Mouse (Mus musculus) limb, embryonic 11.5 days (tissue): ENCODE data around the gene Scaper. TPM values are rescaled to one million over a fixed set of nuclear protein-coding genes. Genes with fewer than 3 reads are reported as not detected.

Source experiments
- ATAC-seq: fragments of 200-750 bp; cut with Nextera tagmentation; 2 replicates; pipeline ENCODE4 v1.8.0; 2017; ENCODE audit warnings: low read depth; ENCODE audit not compliant: insufficient number of reproducible peaks, low FRiP score, low TSS enrichment
- DNase-seq: peaks from one replicate; pipeline ENCODE4 v3.0.0-alpha.2; 2015; ENCODE audit warnings: low spot score
- H3K27ac ChIP-seq: fragments of 300-500 bp; sonication (generic); replicated peaks from 2 replicates; pipeline ENCODE4 v1.5.1; 2014; ENCODE audit warnings: low read depth, mild to moderate bottlenecking, low read length
- H3K27me3 ChIP-seq: fragments of 300-500 bp; sonication (generic); 2 replicates; pipeline ENCODE4 v1.6.1; 2014; ENCODE audit warnings: mild to moderate bottlenecking, low read length, mixed read lengths; ENCODE audit not compliant: control insufficient read depth, insufficient read depth
- H3K36me3 ChIP-seq: fragments of 300-500 bp; sonication (generic); 2 replicates; pipeline ENCODE4 v1.6.1; 2014; ENCODE audit warnings: mild to moderate bottlenecking, low read length, moderate library complexity, mixed read lengths; ENCODE audit not compliant: control insufficient read depth, insufficient read depth
- H3K4me1 ChIP-seq: fragments of 300-500 bp; sonication (generic); 2 replicates; pipeline ENCODE4 v1.6.1; 2014; ENCODE audit warnings: low read length, mixed read lengths; ENCODE audit not compliant: control insufficient read depth, insufficient read depth
- H3K4me2 ChIP-seq: fragments of 300-500 bp; sonication (generic); 2 replicates; pipeline ENCODE4 v1.6.1; 2014; ENCODE audit warnings: low read depth, mild to moderate bottlenecking, moderate library complexity; ENCODE audit not compliant: severe bottlenecking
- H3K4me3 ChIP-seq: fragments of 300-500 bp; sonication (generic); 2 replicates; pipeline ENCODE4 v1.5.1; 2014; ENCODE audit warnings: low read depth, low read length
- H3K9ac ChIP-seq: fragments of 300-500 bp; sonication (generic); 2 replicates; pipeline ENCODE4 v1.6.1; 2014; ENCODE audit warnings: mild to moderate bottlenecking, low read length
- H3K9me3 ChIP-seq: fragments of 300-500 bp; sonication (generic); 2 replicates; pipeline ENCODE4 v1.6.1; 2016; ENCODE audit warnings: low read length; ENCODE audit not compliant: control insufficient read depth
- WGBS: fragments of 180-500 bp; shearing (Covaris S2); extraction: QIAGEN DNeasy Blood & Tissue Kit; methylation state at CpG from one replicate; pipeline ENCODE4 v1.1.7; 2014; 5-methylcytosine and 5-hydroxymethylcytosine counted together
- polyA plus RNA-seq: library from polyadenylated mRNA; unstranded; fragments of >200 nt; fragmentation: Nextera tagmentation; extraction: Ambion mirVana; gene quantifications from 2 replicates; pipeline ENCODE4 v1.2.1, GENCODE M21; 2014

Scaper gene
- polyA plus RNA-seq, 1 experiment from 2014 or later: 8.4 TPM

DNA sequence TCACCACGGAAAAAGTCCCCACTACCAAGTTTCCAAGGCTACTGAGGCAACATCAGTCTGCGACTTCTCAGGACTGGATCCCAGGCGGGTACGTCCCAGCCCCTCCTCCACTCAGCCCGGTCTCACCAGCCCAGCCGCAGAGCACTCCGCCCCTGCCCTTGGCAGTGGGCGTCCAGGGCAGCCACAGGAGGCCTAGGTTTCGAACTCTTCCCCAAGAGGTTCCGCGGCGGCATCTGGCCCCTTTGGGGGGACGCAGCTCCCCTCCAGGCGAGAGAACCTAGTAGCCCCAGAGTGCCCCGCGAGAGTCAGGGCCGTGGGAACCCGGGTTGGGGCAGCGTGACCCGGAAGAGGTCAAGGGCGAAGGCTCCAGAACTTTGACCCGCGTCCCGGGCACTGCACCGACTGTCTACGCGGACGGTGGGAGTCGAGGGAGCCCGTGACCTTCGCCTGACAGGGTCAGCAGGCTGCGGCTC is 426.4 kb downstream of the Scaper start:
- peaks cover 3% of the 10 kb centered on the region; the same call in 1 of the 2 replicates for H3K4me1 ChIP-seq
- H3K4me3 ChIP-seq: peak overlapping the region; percentile 90
- peak; percentile 65 for ATAC-seq
- no peaks in the 10 kb centered on the region for H3K36me3 ChIP-seq
- H3K9me3 ChIP-seq: no peaks in the 10 kb centered on the region
- H3K9ac ChIP-seq: peak overlapping the region; percentile 88
- WGBS: under 1% methylated on average over 32 of the region's 32 CpGs
- DNase-seq: peak; percentile 78
- H3K4me2 ChIP-seq: peak overlapping the region; percentile 77
- no peaks in the 10 kb centered on the region for H3K27me3 ChIP-seq
- peak overlapping the region; percentile 82 for H3K27ac ChIP-seq

DNA sequence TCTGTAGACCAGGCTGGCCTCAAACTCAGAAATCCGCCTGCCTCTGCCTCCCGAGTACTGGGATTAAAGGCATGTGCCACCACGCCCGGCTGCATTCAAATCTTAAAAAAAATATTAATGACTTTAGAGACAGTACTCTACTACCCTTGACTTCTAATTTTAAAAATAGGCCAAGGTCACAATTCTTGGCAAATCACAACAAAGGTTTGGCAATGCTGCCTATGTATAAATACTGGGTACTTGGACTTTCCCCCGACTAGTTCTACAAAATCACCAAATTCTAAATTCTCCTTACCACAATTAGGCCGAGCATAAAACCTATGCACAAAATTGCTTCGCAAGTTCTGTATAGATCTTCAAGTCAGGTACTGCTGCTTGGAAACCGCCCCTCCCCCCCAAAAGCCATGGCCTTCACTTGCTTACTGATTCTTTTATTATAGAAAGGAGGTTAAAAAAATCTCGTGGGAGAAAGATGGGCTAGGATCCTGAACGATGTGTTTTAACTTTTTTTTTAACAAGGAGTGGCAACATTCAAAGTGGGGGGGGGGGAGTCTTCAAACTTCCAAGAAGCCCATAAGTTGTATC is 427.2 kb downstream of the Scaper start:
- DNase-seq (no peak), ATAC-seq (no peak)
- peak overlapping the region; percentile 77 for H3K4me2 ChIP-seq
- no peaks in the 10 kb centered on the region for H3K27me3 ChIP-seq
- no peaks in the 10 kb centered on the region for H3K36me3 ChIP-seq
- no peaks in the 10 kb centered on the region for H3K9me3 ChIP-seq
- peaks cover 3% of the 10 kb centered on the region; the same call in 1 of the 2 replicates for H3K4me1 ChIP-seq
- WGBS: 82% methylated on average over 10 of the region's 10 CpGs
- H3K9ac ChIP-seq: no peak overlapping the region
- H3K4me3 ChIP-seq: peak overlapping the region; percentile 90; the same call in 1 of the 2 replicates
- H3K27ac ChIP-seq: no peak overlapping the region

DNA sequence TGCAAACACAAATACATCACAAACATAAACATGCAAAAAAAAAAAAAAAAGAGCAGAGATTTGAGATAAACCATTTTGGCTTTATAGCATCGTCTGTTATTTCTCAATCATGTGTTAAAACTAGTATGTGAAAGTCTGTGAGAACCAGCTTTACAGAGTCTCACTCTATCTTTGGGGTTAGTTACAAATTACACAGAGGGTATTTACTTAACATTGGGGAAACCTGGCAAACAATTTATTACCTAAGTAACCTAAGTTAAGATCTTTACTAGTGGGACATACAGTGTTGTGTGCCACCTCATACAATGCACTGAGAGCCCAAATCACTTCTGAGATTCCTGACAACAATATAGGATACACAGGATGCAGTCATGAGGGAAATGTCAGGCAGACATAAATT is 428.2 kb downstream of the Scaper start:
- DNase-seq (no peak), ATAC-seq (no peak)
- Histone ChIP-seq H3K27ac (no peak overlapping the region), H3K4me3 (no peak overlapping the region), H3K9me3 (no peaks in the 10 kb centered on the region), H3K36me3 (no peaks in the 10 kb centered on the region), H3K27me3 (no peaks in the 10 kb centered on the region), H3K4me1 (peaks cover 3% of the 10 kb centered on the region; the same call in 1 of the 2 replicates), H3K9ac (no peak overlapping the region), H3K4me2 (no peak overlapping the region)
- 89% methylated on average over 1 of the region's 1 CpGs for WGBS

DNA sequence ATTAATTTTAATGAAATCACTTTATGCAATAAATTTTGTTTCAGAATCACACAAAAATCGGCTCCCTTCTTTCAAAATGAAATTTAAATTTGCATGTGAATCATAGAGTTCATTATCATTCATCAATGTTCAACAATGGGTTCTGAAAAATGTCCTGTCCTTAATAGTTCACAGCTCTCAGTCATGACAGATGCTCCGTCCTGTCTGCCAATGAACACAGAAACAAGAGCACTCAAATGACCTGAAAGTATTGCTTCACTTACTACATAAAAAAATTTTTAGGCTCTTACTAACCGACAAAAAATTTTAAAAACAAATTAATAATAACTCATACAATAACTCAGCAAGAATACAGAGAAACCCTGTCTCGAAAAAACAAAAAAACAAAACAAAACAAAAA is 429.2 kb downstream of the Scaper start:
- DNase-seq: no peak
- H3K4me2 ChIP-seq: no peak overlapping the region
- no peak overlapping the region for H3K4me3 ChIP-seq
- no peaks in the 10 kb centered on the region for H3K36me3 ChIP-seq
- no peak overlapping the region for H3K9ac ChIP-seq
- H3K4me1 ChIP-seq: peaks cover 3% of the 10 kb centered on the region; the same call in 1 of the 2 replicates
- no peak for ATAC-seq
- H3K27ac ChIP-seq: no peak overlapping the region
- 88% methylated on average over 4 of the region's 4 CpGs for WGBS
- H3K27me3 ChIP-seq: no peaks in the 10 kb centered on the region
- no peaks in the 10 kb centered on the region for H3K9me3 ChIP-seq

DNA sequence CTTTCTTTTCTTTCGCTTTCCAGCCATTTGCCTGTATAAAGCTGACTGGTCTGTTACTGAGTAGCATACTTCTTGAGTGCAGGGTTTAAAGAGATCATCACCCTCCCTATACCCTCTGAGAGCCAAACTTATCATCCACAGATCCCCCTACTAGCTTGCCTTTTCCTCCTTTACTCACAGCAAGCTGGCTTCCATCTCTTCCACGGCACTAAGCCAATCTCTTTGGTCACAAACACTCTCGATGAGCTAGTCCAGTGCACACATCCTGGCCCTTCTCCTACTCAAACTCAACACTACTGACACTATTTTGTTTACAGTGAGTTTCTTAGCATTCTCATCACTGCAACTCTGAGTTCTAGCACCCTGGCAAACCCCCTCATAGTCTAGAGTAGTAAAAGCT is 430.0 kb downstream of the Scaper start:
- no peak overlapping the region for H3K4me2 ChIP-seq
- no peak overlapping the region for H3K9ac ChIP-seq
- WGBS: 91% methylated on average over 3 of the region's 3 CpGs
- no peaks in the 10 kb centered on the region for H3K27me3 ChIP-seq
- H3K4me1 ChIP-seq: peaks cover 3% of the 10 kb centered on the region; the same call in 1 of the 2 replicates
- ATAC-seq: no peak
- no peaks in the 10 kb centered on the region for H3K36me3 ChIP-seq
- H3K4me3 ChIP-seq: no peak overlapping the region
- no peak overlapping the region for H3K27ac ChIP-seq
- DNase-seq: no peak
- no peaks in the 10 kb centered on the region for H3K9me3 ChIP-seq

Other genes with a start within 250 kb of the Scaper start
- gene 4930563M21Rik, start 72.4 kb upstream of the Scaper start, polyA plus RNA-seq: 0.33 and 0.41 TPM in 2 replicates
- gene Rcn2, start 103.7 kb upstream of the Scaper start, polyA plus RNA-seq: 307 and 318 TPM in 2 replicates
- gene Pstpip1, start 151.8 kb upstream of the Scaper start, polyA plus RNA-seq: 0.28 and 0.99 TPM in 2 replicates
- gene Tspan3, start 227.4 kb upstream of the Scaper start, polyA plus RNA-seq: 418 and 432 TPM in 2 replicates